Mouse (Mus musculus) kidney, postnatal 36 days (tissue): ENCODE data around the gene Ankrd11.
"Not testable (repeated sequence)": the region's sequence is repeated elsewhere in the genome, so short reads cannot be mapped to it uniquely, and the experiment has no call there.

Experiments used
- DNase-seq, 2 experiments: peaks; one replicate each; pipeline ENCODE4 v3.0.0; 2021 to 2022; ENCODE audit warnings: mixed read lengths in 2 of 2

Ankrd11 gene

DNA sequence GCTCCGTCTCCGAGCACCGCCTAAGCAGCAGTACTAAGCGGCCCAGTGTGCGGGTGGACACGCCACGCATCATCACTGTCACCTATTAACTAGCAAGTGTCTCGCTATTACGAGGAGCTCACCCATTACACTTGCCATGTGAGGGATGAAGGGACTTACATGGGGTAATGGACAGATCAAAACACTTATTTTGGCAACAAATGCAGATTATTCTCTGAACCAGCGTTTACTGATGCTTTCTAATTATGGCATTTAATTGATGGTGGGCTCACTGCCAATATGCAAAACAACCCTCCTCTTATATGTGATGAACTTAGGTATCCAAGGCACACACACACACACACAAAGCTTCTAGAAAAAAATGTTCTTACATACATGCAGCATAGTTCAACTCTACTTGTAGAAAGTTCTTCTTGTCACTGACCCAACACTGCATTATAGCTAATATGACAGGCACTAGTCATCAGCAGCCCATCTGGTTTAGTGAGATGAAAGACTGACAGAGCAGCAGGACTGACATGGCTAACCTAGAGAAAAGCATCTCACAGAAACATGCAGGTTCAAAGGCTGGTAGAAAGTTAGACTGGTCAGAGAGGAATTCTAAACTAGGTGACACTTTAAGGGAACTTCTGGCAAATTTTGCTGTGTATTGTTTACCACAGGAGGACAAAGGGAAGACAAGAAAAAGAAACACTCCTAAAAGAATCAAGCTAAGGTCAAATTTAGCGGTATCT lies 2.5 kb downstream of the Ankrd11 start:
- DNase-seq: no peak

- peak in 1 of 2 experiments; percentile 31 for DNase-seq
These were observed 3.7 kb downstream of the Ankrd11 start for GRCm38 (mm10) chr8:123038351-123038750.

- no peak for DNase-seq
These were observed 4.6 kb downstream of the Ankrd11 start for GRCm38 (mm10) chr8:123037487-123037886.

DNA sequence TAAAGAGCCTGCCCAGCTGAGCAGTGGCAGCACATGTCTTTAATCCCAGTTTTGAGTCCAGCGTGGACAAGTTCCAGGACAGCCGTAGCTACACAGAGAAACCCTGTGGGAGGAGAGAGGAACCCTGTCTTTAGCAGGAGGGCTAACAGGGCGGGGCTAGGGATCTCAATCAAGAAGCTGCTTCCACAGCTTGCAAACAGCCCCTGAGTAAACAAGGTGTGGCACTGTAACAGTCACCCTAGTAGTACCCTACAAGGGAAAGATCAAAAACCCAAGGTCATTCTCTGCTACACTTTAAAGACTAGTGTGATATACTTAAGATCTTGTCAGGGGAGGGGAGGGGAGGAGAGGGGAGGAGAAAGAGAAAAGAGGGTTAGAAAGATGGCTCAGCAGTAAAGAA lies 5.1 kb downstream of the Ankrd11 start:
- DNase-seq: no peak

DNA sequence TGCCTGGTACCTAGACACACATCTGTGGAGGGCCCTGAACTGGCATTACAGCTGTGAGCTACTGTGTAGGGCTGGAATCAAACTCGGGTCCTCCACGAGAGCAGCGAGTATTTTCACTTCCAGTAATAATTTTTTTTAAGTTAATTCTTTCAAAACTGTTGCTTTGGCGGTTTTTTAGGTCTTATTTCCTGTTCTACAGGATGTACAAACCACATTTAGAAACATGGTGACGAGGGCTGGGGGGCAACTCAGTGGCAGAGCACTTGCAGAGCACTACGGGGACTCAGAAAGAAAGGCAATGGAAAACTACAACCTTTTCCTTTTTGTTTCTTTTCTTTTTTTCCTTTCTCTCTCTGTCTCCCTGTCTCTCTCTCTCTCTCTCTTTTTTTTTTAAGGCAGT lies 7.9 kb downstream of the Ankrd11 start:
- peak in 1 of 2 experiments; percentile 30 for DNase-seq

DNA sequence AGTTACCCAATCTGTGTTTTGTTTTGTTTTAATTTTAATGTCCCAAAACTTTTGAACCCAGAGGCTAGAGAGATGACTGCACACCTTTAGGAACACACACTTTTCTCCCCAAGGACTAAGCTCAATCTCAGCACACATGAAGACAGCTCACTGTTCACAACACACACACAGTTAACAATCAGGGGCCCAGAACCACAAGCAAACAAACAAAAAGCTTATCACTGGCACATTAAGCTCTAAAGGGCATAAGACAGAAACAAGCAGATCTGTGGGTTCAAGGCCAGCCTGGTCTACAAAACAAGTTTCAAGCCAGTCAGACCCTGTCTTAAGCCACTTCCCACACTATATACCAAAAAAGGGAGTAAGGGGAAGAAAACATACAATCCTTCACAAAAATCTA lies 8.6 kb downstream of the Ankrd11 start:
- no peak for DNase-seq

DNA sequence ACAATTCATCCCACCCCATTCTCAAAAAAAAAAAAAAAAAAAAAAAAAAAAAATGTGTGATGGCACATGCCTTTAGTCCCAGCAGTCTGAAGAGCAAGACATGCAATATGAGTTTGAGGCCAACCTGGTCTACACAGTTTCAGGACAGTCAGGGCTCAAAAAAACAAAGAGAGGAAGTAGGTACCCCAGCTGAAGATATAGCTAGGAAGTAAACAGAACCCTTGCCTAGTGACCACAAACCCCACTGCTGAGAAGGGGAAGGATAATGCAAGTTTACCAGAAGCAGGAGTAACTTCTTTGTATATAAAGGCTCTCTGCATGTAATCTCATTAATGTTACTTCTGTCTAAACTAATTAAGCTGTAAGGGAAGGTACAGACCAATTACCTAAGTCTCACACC lies 9.3 kb downstream of the Ankrd11 start:
- no peak for DNase-seq

GRCm38 (mm10) chr8:123031321-123031978 lies 10.6 kb downstream of the Ankrd11 start:
- no peak for DNase-seq

DNA sequence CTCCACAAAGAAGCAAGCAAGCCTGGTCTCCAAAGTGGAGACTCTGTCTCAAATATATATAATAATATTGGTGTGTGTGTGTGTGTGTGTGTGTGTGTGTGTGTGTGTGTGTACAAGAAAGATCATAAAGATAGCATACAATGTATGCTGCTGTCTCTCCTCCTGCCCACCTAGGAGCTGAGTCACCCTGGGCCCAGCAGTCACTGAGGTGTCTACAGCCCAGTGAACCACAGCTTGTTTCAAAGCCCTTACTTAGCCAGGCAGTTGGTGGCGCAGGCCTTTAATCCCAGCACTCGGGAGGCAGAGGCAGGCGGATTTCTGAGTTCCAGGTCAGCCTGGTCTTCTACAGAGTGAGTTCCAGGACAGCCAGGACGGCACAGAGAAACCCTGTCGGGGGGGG lies 12.0 kb downstream of the Ankrd11 start:
- not testable (repeated sequence) for DNase-seq

DNA sequence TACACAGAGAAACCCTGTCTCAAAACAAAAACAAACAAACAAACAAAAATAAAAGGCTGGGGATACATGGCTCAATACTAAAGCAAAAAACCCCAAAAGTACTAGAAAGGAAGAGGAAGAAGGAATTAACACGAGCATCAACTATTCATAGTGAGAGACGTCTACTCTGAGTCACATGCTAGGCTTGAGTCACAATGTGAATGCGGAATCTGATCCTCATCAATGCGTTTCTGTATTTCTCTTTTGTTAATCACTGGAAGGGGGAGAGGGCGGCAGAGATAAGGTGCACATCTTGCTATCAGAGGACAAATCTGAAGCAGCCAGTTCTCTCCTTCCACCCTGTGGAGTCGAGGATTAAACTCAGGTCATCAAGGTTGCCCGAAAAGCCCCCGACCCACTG lies 14.3 kb downstream of the Ankrd11 start:
- no peak for DNase-seq

- no peak for DNase-seq
These were observed 16.1 kb downstream of the Ankrd11 start for GRCm38 (mm10) chr8:123025951-123026351.

DNA sequence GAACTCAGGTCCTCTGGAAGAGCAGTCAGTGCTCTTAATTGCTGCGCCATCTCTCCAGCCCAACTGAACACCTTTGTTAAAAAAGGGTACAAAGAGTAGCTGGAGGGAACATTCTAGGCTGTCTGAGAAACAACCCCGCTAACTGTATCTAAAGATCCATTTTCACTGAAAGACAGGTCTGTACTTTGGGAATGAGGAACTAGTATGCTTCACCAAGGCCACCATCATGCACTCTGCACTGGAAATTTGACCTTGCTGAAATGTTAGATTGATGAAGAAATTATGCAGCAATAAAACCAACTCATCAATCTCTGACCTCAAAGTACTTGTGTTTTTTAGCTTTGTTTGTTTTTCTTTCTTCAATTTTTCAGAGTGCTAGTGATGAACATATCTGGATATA lies 17.9 kb downstream of the Ankrd11 start:
- no peak for DNase-seq

DNA sequence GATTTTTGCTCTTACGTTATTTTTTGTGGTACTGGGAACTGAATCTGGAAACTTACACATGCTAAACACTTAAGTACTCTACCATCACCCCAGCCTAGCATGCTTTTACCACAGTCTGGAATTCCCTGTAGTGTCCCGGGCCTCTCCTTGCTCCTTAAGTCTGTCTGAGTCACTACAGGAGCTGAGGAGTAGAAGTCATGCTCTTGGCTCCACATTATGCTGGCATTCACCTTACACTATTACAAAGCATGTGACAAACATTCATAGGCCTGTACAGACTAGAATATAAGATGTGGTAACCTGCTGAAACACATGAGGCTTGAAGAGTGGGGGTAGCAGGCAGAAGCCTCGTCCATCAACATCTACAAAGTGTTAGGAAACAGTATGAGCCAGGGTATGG lies 19.4 kb downstream of the Ankrd11 start:
- DNase-seq: no peak

DNA sequence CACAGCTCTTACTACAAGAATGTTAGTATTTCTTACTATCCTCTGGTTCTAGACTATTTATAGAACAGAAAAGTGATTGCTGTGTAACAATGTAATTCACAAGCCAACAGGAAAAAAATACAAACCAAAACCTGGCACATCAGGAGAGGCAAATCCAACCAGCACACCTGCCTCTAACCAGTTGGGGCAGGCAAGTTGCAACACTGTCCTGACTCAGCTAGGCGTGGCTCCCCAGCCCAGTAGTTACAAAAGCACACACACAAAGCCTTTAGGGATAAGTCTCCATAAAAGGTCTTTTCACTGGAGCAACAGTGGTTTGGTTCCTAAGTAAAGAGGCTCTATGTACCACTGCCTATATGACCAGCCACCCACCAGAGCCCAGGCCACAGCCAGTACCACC lies 20.8 kb downstream of the Ankrd11 start:
- peak in 1 of 2 experiments; percentile 35 for DNase-seq

DNA sequence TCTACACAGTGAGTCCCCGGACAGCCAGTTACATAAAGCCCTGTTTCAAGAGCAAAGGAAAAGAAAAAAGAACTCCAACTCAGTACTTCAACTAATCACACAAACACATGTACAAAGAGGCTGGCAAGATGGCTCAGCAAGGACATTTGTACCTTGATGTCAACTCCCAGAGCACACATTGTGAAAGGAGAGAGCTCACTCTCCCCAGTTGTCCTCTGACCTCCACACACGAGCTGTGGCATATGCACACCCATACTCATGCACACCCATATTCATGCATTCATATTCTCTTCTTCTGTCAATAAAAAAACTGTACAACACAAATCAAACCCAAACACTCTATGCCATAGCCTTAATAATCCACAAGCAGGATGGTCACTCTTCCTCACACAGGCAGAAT lies 21.2 kb downstream of the Ankrd11 start:
- DNase-seq: no peak

DNA sequence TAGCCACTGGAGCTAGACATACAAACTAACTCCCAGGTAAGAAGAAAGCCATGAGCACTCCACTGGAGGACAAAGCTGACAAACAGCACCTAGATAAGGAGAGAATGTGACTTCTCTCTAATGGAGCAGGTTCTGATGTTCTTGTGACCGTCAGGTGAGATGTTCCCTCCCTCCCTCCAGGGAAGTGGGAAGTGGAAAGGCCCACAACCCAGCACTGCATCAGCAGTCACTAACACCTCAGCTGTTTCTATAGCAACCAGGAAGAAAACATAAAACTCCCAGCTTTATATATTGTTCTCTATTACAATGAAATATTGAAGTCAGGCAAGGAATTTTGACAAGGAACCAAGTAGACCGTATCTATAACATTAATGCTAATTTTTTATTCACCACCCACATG lies 22.0 kb downstream of the Ankrd11 start:
- no peak for DNase-seq

GRCm38 (mm10) chr8:123018484-123019164 lies 23.5 kb downstream of the Ankrd11 start:
- DNase-seq: peak in 1 of 2 experiments; percentile 56

GRCm38 (mm10) chr8:123017143-123017542 lies 24.9 kb downstream of the Ankrd11 start:
- DNase-seq: no peak

DNA sequence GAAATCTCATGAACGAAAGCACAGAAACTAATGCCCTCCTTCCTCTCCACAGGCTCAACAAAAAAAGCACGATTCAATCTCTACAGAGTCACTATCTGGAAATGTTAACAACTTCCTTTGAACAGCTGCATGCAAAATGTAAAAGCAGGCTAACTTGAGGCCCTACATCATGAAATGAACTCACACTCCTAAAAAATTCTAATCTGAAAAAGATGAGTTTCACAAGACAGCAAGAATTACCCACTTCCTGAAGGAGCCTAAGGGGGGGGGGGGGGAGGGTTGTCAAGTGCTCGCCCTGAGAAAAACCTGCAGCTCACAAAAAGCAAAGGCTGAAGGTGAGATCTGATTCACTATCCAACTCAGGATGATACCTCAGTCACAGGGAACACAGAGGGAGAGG lies 27.0 kb downstream of the Ankrd11 start:
- no peak for DNase-seq

DNA sequence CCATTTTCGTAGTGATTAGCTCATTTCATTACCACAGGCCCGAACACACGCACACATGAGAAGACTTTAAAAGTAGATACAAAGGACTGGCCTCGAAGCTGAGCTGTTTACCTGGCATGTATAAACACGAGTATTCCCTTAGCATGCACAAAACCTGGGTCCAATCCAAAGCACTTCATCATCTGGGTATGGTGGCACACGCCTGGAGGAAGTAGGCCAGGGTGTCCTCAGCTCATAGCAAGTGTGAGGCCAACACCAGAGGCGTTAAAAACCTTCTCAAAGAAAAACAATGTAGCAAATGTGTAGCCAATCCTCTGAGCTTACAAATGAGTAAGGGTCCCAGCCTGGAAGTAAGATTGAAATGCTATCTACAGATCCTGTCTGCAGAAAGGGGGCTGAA lies 27.6 kb downstream of the Ankrd11 start:
- no peak for DNase-seq

DNA sequence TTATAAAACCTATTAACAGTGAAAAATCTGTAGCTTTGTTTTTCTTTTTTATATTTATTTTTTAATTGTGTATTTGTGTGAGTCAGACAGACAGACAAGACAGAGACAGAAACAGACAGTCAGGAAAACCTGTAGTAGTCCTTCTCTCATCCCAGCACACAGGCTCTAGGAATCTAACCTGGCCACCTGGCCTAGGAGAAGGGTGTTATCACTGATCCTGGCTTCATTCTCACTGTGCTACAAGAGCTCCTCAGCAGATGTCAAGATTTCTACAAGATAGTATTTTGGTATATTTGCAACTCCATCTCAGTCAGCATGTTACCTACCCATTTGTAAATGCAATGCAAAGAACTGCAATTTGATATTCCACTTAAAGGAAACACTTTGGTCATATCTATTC lies 30.8 kb downstream of the Ankrd11 start:
- no peak for DNase-seq

- DNase-seq: no peak
These were observed 36.3 kb downstream of the Ankrd11 start for GRCm38 (mm10) chr8:123005805-123006204.

GRCm38 (mm10) chr8:123005328-123005727 lies 36.7 kb downstream of the Ankrd11 start:
- no peak for DNase-seq
